Mouse (Mus musculus) Patski (cell line): Measurements from ENCODE around the gene Rab11fip5. TPM values are rescaled to one million over a fixed set of nuclear protein-coding genes. Genes with fewer than 3 reads are reported as not detected.

Experiments
- ATAC-seq: fragments of 100-300 bp; one replicate; pipeline ENCODE4 v1.8.0; 2021
- CTCF ChIA-PET: fragments of 350-600 bp; sonication (Branson Sonifier 250); formaldehyde crosslinking; loops from one replicate; lab custom pipeline; 2022; ENCODE audit warnings: inconsistent platforms; lab: Charles Lee
- POLR2A ChIA-PET: fragments of 350-600 bp; sonication (Branson Sonifier 250); formaldehyde crosslinking; loops from one replicate; lab custom pipeline; 2022; ENCODE audit warnings: antibody characterized with exemption, inconsistent platforms; lab: Charles Lee
- DNase-seq: peaks from one replicate; pipeline ENCODE4 v3.0.0-alpha.2; 2011; ENCODE audit warnings: low read depth, low spot score
- H3K27me3 ChIP-seq: fragments of 371-371 bp; one replicate; pipeline ENCODE4 v1.5.1; 2021
- CTCF ChIP-seq: fragments of 100-300 bp; IDR thresholded peaks from one replicate; pipeline ENCODE4 v1.5.1; 2021
- in situ Hi-C: fragments of 300-500 bp; cut with MboI; formaldehyde crosslinking; loops from 3 replicates; pipeline ENCODE4 v1.11.1; 2018; ENCODE audit warnings: low pct_unique_long_range_greater_than_20kb, mixed read lengths
- polyA plus RNA-seq: library from polyadenylated mRNA; unstranded; gene quantifications from one replicate; pipeline ENCODE4 v1.2.3, GENCODE M21; 2021

The Rab11fip5 gene
- polyA plus RNA-seq, 1 experiment from 2014 or later: 151 TPM

DNA sequence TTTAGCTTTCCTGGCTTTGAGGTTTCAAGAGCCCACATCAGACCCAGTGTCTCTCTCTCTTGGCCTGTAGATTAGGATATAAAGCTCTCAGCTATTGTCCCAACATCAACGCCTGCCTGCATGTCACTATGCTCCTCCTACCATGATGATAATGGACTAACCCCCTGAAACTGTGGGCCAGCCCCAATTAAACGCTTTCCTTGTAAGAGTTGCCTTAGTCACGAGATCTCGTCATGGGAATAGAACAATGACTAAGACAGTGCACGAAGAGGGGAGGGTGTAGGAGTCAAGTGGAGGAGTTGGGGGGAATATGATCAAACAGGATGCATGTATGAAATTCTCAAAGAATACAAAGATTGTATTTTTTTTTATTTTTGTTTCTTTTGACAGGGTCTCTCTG lies 69.5 kb downstream of the Rab11fip5 start:
- no peak for ATAC-seq
- ChIA-PET CTCF (interaction anchor here (2.2 kb wide), 1 partner anchor 10 kb away, joined by 7 read pairs; no protein-coding TSS in a partner anchor), POLR2A (interaction anchor here (1.7 kb wide), 1 partner anchor 28 kb away, joined by 4 read pairs; the partner anchor contains the start of gene Sfxn5)
- in situ Hi-C loops: no loop called here
- H3K27me3 ChIP-seq: no peaks in the 10 kb centered on the region
- no peak for TF ChIP-seq CTCF
- DNase-seq: no peak

DNA sequence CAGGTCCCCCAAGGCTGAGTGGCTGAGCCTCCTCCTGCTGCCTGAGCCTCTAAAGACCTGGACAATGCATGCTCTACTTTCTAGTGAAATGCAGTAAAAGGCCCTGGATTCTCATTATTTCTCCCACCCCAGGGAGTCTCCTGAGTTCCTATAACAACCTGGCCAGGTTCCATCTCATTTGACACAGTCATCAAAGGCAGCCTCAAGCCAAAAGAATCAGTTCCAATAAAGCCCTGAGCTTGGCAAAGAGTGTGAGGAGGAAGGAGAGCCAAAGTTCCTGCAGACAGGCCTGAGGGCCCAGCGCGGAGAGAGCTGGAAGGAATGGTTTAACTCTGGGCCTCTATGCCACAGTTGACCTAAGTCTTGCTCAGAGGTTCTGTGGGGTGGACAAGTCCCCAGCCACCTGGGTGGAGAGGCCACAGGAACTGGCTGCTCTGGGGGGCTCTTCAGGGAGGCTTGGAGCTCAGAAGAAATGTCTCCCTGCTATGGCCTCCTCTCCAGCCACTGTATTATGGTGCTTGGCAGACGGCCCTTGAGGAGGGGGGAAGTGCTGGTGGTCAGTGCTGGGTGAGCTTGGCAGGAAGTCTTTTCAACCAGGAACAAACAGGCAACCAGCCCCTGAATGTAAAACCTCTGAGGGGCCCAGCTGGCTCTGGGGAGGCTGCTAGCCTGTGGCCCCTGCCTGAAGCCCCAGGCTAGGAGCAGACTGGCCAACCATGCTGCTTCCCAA lies 71.9 kb downstream of the Rab11fip5 start:
- in situ Hi-C loops: no loop called here
- peak; percentile 38 for DNase-seq
- TF ChIP-seq CTCF: no peak
- peak; percentile 49 for ATAC-seq
- ChIA-PET CTCF (interaction anchor here (0.7 to 1.4 kb wide), 4 partner anchors 10 to 44 kb away, joined by 3 read pairs; no protein-coding TSS in a partner anchor), POLR2A (interaction anchor here (0.6 kb wide), 1 partner anchor 124 kb away, joined by 4 read pairs; no protein-coding TSS in a partner anchor)
- H3K27me3 ChIP-seq: no peaks in the 10 kb centered on the region

DNA sequence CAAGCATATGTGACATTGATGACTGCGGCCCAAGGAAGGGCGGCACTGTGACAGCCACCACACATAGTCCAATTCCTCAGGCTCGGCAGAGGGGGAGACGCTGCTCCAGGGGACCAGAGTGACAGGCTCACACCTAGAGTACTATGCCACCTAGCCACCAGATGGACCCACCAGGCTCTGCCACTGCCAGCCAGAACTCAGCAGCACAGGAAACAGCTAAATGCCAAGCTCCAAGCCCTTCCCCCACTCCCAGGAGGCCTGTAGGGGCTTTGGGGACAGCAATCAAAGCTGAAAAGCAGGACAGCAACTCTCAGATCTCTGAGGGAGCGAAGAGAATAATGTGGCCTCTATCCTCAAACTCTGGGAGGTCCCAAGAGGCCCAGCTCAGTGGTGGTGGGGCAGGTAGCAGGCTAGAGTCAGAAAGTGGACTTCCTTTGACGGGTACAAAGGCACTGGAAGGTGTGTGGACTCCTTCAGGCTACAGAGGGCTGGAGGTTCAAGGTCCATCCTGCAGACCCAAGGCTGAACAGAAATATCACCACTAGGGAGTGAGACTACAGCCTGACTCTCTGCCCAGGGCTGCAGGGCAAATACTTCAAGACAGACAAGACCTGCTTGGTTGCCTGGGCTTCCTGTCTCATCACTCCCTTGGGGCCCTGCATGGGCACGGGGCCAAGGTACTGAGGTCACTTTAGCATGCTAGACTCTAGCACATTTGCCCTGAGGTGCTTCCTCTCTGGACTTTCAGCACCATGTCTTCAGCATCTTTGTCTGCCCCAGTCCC lies 78.9 kb downstream of the Rab11fip5 start:
- TF ChIP-seq CTCF: no peak
- POLR2A ChIA-PET: no interaction called here
- CTCF ChIA-PET: interaction anchor here (0.8 to 1.4 kb wide), 3 partner anchors 31 to 98 kb away, joined by 3 to 4 read pairs (median 3); no protein-coding TSS in a partner anchor
- in situ Hi-C loops: no loop called here
- H3K27me3 ChIP-seq: no peaks in the 10 kb centered on the region
- DNase-seq (peak; percentile 82), ATAC-seq (peak; percentile 89)

DNA sequence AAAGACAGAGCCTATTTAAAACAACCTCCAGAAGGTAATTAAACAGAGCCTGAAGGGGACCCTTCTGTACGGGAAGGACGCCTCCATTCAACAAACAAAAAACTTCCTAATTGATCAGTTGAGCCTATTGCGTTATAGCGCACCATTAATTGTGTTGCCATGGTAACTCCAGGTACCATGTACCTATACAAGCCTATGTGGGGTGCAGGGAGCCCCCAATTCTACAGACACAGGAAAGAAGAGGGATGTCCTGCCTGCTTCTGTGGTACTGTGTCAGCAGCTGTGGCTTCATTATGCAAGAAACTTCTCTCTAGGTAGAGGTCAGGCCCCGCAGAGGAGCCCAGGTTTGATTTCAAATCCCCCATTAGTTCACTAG lies 80.4 kb downstream of the Rab11fip5 start:
- ChIA-PET POLR2A (interaction anchor here (1.8 kb wide), 1 partner anchor 38 kb away, joined by 4 read pairs; no protein-coding TSS in a partner anchor), CTCF (no interaction called here)
- H3K27me3 ChIP-seq: no peaks in the 10 kb centered on the region
- DNase-seq (no peak), ATAC-seq (no peak)
- in situ Hi-C loops: no loop called here
- no peak for TF ChIP-seq CTCF

DNA sequence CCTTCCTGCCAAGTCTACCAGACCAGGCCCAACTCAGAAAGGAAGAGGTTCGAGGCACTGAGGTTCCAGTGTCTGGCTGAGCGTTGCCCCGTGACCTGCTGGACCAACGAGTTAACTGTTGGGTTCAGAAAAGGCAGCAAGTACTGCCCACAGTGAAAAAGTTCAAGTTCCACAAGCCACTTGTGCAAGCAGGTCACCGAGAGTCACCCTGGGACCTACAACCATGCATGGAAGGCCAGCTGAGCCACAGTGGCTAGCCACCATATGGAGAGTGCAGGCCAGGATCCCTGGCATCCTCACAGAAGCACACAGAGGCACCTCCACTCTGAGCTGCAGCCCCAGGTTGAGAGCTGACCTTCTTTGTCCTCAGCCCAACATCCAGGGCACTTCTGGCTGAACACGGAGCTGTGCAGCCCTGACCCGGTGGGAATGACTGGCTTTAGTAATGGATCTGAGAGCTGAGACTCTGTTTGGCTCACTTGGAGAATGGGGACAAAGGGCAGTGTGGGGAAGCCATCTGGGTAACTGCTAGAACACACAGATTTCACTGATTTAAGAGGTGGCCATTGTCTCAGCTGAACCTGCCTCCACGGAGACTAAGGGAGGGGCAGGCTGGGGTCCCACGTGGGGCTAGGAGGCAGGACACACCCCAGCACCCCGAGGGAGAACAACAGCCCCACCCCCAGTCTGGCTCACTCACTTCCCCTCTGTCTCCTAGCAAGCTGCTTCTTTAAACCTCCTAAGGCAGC lies 81.0 kb downstream of the Rab11fip5 start:
- no peak for DNase-seq
- ChIA-PET POLR2A (interaction anchor here (1.8 kb wide), 1 partner anchor 39 kb away, joined by 4 read pairs; no protein-coding TSS in a partner anchor), CTCF (interaction anchor here (1.1 kb wide), 1 partner anchor 11 kb away, joined by 3 read pairs; no protein-coding TSS in a partner anchor)
- TF ChIP-seq CTCF: no peak
- H3K27me3 ChIP-seq: no peaks in the 10 kb centered on the region
- no peak for ATAC-seq
- in situ Hi-C loops: no loop called here

DNA sequence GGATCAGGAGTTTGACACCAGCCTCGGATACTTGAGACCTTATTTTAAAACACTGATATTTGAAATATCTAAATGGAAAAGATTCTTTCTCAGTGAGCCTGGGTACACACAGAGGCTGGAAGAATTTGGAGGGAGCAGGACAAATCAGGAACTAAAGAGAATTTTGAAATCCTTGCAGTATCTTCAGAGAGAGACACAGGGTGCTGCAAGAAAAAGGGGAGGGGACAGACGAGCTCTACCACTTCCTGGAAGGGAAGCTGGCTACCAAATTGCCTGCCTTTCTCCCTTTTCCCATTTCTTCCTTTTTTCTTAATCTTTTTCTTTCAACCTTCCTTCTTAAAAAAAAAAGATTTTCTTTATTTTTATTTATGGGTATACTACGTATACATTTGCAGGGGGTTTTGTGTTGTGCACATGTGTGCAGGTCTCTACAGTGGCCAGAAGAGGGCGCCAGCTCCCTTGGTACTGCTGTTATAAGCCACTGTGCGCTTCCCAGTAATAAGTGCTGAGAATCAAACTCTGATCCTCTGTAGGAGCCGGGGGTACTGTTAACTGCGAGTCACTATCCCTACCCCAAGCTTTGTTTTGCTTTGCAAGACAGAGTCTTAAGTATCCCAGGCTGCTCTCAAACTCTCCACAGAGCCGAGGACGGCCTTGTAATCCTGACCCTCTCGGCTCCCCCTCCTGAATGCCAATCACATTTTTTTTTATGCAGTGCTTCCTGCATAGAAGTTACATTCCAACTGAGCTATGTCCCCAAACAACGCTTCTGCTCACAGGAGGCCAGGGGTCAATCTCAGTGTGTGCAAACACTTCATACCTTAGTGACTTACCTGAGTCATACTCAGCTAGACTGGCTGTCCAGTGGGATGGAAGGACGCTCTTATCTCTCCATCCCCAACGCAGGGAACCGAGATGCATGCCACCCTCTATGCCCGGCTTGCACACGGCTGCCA lies 83.3 kb downstream of the Rab11fip5 start:
- no peak for ATAC-seq
- in situ Hi-C loops: no loop called here
- no peaks in the 10 kb centered on the region for H3K27me3 ChIP-seq
- CTCF ChIA-PET: interaction anchor here (0.8 to 1.9 kb wide), 6 partner anchors 13 to 120 kb away, joined by 3 to 4 read pairs (median 4); no protein-coding TSS in a partner anchor
- DNase-seq: no peak
- no peak for TF ChIP-seq CTCF
- POLR2A ChIA-PET: interaction anchor here (0.6 to 0.9 kb wide), 3 partner anchors 24 to 114 kb away, joined by 3 to 4 read pairs (median 4); no protein-coding TSS in a partner anchor

DNA sequence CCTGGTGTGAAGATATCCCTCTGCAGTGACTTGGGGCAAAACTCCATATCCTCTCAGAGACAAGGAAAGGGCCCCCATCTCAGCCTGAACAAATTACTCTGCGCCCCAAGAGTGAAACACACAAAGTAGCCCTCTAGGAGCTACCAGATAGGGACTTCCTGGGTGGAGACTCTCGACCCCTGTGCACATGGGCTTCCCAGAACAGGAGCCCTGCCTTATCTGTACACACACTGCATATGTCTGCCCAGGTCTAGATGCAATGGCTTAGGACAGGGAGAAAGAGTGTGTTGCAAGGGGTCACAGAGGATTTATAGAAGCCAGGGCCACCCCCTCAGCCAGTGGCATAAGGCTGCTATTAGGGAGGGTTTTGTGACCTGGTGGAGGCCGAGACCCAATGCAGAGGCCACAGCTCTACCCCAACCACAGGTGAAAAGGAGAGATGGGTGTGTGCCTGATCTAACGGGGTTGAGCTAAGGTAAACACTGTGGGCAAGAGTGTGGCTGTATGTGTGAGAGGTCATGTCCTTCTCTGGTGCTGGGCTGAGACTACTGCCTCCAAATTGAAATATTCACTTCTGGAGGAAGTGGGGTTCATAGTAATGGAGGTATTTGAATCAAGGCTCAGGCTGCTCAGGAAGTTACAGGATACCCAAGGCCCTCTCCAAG lies 86.1 kb downstream of the Rab11fip5 start:
- TF ChIP-seq CTCF: no peak
- DNase-seq: no peak
- in situ Hi-C loops: no loop called here
- no peaks in the 10 kb centered on the region for H3K27me3 ChIP-seq
- ATAC-seq: no peak
- ChIA-PET POLR2A (interaction anchor here (1.2 kb wide), 1 partner anchor 44 kb away, joined by 4 read pairs; the partner anchor contains the start of gene Sfxn5), CTCF (no interaction called here)

DNA sequence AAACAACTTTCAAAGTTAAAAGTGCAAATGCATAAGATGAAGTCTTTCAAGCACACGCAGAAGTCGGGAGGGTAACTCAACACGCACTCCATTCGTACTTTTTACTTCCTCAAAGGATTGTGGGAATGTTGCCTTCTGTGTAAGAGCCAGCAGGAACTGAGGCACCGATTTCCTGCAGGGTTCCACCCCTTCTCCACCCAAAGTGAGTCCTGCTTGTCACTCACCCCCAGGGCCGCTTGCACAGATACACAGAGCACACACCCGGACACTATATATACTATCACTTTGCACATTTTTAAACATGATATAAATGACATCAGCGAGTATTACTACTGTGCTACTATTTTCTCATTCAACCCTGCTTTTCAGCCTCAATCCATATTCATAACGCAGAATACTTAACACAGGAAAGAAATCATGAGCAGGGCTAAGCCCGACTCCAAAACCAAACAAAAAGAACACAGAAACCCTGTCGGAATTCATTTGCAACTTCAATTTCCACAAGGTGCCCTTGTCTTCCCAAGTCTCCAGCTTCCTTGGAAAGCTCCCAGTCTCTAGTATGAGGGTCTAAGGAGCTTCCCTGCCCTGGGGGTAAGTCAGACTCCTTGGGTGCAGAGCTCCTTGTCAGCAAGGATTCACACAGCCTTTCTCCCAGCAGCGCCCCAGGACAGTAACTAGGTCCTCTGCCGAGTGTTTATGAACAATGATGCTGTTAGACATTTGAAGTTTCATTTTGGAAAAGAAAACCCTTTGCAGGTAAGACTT lies 88.0 kb downstream of the Rab11fip5 start:
- ATAC-seq (no peak), DNase-seq (no peak)
- H3K27me3 ChIP-seq: no peaks in the 10 kb centered on the region
- in situ Hi-C loops: no loop called here
- TF ChIP-seq CTCF: no peak
- ChIA-PET CTCF (no interaction called here), POLR2A (no interaction called here)

Other genes starting within 250 kb of the Rab11fip5 start
- 73.1 TPM for gene Spr, start 236.9 kb downstream of the Rab11fip5 start, polyA plus RNA-seq
- not detected for gene Emx1, start 187.2 kb downstream of the Rab11fip5 start, polyA plus RNA-seq
- gene Sfxn5, start 41.2 kb downstream of the Rab11fip5 start, polyA plus RNA-seq: 10.9 TPM
- not detected for gene Noto, start 49.3 kb upstream of the Rab11fip5 start, polyA plus RNA-seq
- gene Smyd5, start 57.4 kb upstream of the Rab11fip5 start, polyA plus RNA-seq: 51.8 TPM
- 397 TPM for gene Cct7, start 76.9 kb upstream of the Rab11fip5 start, polyA plus RNA-seq
- 14.6 TPM for gene Pradc1, start 77.3 kb upstream of the Rab11fip5 start, polyA plus RNA-seq
- gene Fbxo41, start 128.4 kb upstream of the Rab11fip5 start, polyA plus RNA-seq: 0.06 TPM
- not detected for gene Egr4, start 139.0 kb upstream of the Rab11fip5 start, polyA plus RNA-seq
- gene Alms1, start 212.9 kb upstream of the Rab11fip5 start, polyA plus RNA-seq: 5.4 TPM